Mouse (Mus musculus) colon, adult 2 months (tissue): Measurements from ENCODE around the gene Gldc. TPM values are rescaled to one million over a fixed set of nuclear protein-coding genes. Genes with fewer than 3 reads are reported as not detected.

Source experiments
- polyA plus RNA-seq: library from polyadenylated mRNA; depleted of rRNA; stranded (reverse); fragments of >200 nt; gene quantifications from 2 replicates; pipeline ENCODE4 v1.2.3, GENCODE M21; 2012; rRNA removed

Gene Gldc
- 0.12 and 0.24 TPM in 2 replicates for polyA plus RNA-seq

DNA sequence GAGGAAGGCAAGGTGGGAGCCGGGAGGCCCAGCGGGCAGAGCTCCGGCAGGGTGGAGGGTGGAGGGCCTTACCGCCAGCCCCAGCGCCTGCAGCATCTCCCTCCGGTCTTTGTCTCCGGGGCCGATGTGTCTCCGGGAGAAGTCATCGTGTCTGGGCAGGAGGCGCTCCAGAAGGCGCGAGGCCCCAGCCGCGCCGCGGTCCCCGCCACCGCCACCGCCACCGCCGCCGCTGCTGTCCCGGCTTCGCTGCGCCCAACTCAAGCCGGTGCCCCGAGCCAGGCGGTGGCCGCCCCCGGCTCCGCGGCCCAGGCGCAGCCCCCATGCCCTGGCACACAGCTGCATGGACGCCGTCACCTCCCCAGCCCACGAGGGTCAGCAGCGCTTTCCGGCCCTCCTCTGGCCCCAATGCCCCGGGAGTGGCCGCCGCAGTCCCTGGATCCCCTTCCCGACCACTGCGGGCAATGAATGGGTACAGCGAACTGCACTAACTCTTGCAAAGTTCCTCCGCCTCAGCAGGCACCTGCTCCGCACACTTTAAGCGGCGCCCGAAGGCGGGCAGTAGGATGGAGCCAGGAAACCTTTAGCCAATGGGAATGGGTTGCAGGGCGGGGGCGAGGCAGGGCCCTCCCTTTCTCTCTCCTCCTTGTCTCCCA, at the start of gene Gldc:
Gene Gldc, minus strand, starts transcription at position 511 of the 653 bp plus-strand sequence.

Other genes starting within 250 kb of the Gldc start
- not detected in 2 replicates for gene Trpd52l3, start 171.6 kb downstream of the Gldc start, polyA plus RNA-seq
- gene Uhrf2, start 144.9 kb downstream of the Gldc start, polyA plus RNA-seq, result 35.1 and 39.2 TPM in 2 replicates
- not detected in 2 replicates for gene Mbl2, start 57.5 kb upstream of the Gldc start, polyA plus RNA-seq